Mouse (Mus musculus): ENCODE data around the gene Gm43518. TPM values are rescaled to one million over a fixed set of nuclear protein-coding genes. Genes with fewer than 3 reads are reported as not detected.

Gene Gm43518
- total and polyA plus RNA-seq, 3 experiments, result 2.1 to 3.6 TPM; not detected in 1

GRCm38 (mm10) chr5:123985434-123985833, 58.2 kb downstream of the Gm43518 start:
- no peaks in the 10 kb centered on the region for H3K36me3 ChIP-seq (ENCODE audit: control insufficient read depth in 1 of 2, insufficient read depth in 2 of 2, low read length in 2 of 2)
- DNase-seq (ENCODE audit: low read depth, low spot score), result no peak
- H3K27ac ChIP-seq (ENCODE audit: control insufficient read depth, low read depth, low read length), result no peak overlapping the region
- no peaks in the 10 kb centered on the region; the same call in 1 of the 2 replicates for H3K79me2 ChIP-seq (ENCODE audit: control insufficient read depth, insufficient read depth, low read length, poor library complexity)
- H3K27me3 ChIP-seq (ENCODE audit: control insufficient read depth in 1 of 2, insufficient read depth in 2 of 2, low read length in 2 of 2), result no peaks in the 10 kb centered on the region
- TF ChIP-seq ELF1 (IDR thresholded peaks at IDR 0.05; ENCODE audit: low read depth, low read length) (no peak), ZKSCAN1 (IDR thresholded peaks at IDR 0.05; ENCODE audit: low read depth, low read length) (no peak), ZNF384 (IDR thresholded peaks at IDR 0.05; ENCODE audit: low read depth, low read length) (no peak), E2F4 (IDR thresholded peaks at IDR 0.05; ENCODE audit: borderline replicate concordance, low read depth, low read length) (no peak), NRF1 (IDR thresholded peaks at IDR 0.05; ENCODE audit: insufficient read depth, low read depth, low read length, poor library complexity, severe bottlenecking) (no peak), POLR2A (IDR thresholded peaks at IDR 0.05; ENCODE audit: control insufficient read depth in 1 of 2, insufficient read depth in 1 of 2, low read depth in 1 of 2, low read length in 2 of 2, poor library complexity in 1 of 2) (no peak), TCF12 (IDR thresholded peaks at IDR 0.05; ENCODE audit: low read depth, low read length) (no peak), TBP (IDR thresholded peaks at IDR 0.05; ENCODE audit: low read depth, low read length) (no peak), ZC3H11A (IDR thresholded peaks at IDR 0.05; ENCODE audit: low read depth, low read length) (no peak), MAZ (IDR thresholded peaks at IDR 0.05; ENCODE audit: low read depth, low read length) (no peak), GATA1 (IDR thresholded peaks at IDR 0.05; ENCODE audit: low read depth, low read length) (no peak), GABPA (IDR thresholded peaks at IDR 0.05; ENCODE audit: low read depth, low read length) (no peak)
- H3K9me3 ChIP-seq (replicated peaks; ENCODE audit: insufficient read depth, low read length), result no peaks in the 10 kb centered on the region
- H3K9ac ChIP-seq (ENCODE audit: control insufficient read depth, low read depth, low read length, poor library complexity, severe bottlenecking), result no peak overlapping the region
- no peaks in the 10 kb centered on the region for H3K4me1 ChIP-seq (ENCODE audit: control insufficient read depth in 1 of 2, insufficient read depth in 2 of 2, low read length in 2 of 2)
- H3K4me3 ChIP-seq (ENCODE audit: control insufficient read depth in 1 of 2, insufficient read depth in 1 of 2, low read depth in 2 of 2, low read length in 2 of 2), result no peak overlapping the region

DNA sequence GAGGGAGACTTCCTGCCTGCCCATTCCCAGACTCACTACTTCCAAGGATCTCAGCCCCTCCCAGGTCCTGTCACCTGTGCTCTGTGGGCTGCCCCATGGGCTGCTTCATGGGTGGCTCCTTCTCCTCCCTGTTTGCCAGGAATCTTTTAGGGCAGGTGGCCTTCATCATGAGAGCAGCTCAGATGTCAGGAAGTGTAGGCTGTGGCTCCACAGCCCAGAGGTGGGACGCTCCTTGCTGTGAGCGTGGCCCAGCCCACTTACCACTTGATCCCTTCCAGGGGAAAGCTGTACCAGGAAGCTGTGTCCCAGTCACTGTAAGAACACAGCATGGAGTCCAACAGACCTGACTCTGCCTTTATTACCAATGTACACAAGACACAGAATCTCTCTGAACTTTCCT, 59.7 kb downstream of the Gm43518 start:
- Histone ChIP-seq H3K27ac (ENCODE audit: control insufficient read depth, low read depth, low read length) (no peak overlapping the region), H3K4me1 (ENCODE audit: control insufficient read depth in 1 of 2, insufficient read depth in 2 of 2, low read length in 2 of 2) (no peaks in the 10 kb centered on the region), H3K9me3 (replicated peaks; ENCODE audit: insufficient read depth, low read length) (no peaks in the 10 kb centered on the region), H3K9ac (ENCODE audit: control insufficient read depth, low read depth, low read length, poor library complexity, severe bottlenecking) (no peak overlapping the region), H3K36me3 (ENCODE audit: control insufficient read depth in 1 of 2, insufficient read depth in 2 of 2, low read length in 2 of 2) (no peaks in the 10 kb centered on the region), H3K27me3 (ENCODE audit: control insufficient read depth in 1 of 2, insufficient read depth in 2 of 2, low read length in 2 of 2) (no peaks in the 10 kb centered on the region), H3K79me2 (ENCODE audit: control insufficient read depth, insufficient read depth, low read length, poor library complexity) (no peaks in the 10 kb centered on the region; the same call in 1 of the 2 replicates), H3K4me3 (ENCODE audit: control insufficient read depth in 1 of 2, insufficient read depth in 1 of 2, low read depth in 2 of 2, low read length in 2 of 2) (no peak overlapping the region)
- DNase-seq (ENCODE audit: low read depth, low spot score), result no peak
- TF ChIP-seq POLR2AphosphoS2 (IDR thresholded peaks at IDR 0.05; ENCODE audit: low read length) (no peak), GATA1 (IDR thresholded peaks at IDR 0.05; ENCODE audit: low read depth, low read length) (no peak), ETS1 (IDR thresholded peaks at IDR 0.05; ENCODE audit: low read depth, low read length) (no peak), GABPA (IDR thresholded peaks at IDR 0.05; ENCODE audit: low read depth, low read length) (no peak), USF1 (IDR thresholded peaks at IDR 0.05; ENCODE audit: low read depth, low read length) (no peak), EP300 (IDR thresholded peaks at IDR 0.05; ENCODE audit: low read depth in 1 of 2, low read length in 2 of 2) (no peak), MYC (IDR thresholded peaks at IDR 0.05; ENCODE audit: low read depth, low read length) (no peak), POLR2A (IDR thresholded peaks at IDR 0.05; ENCODE audit: control insufficient read depth in 1 of 2, insufficient read depth in 1 of 2, low read depth in 1 of 2, low read length in 2 of 2, poor library complexity in 1 of 2) (no peak), SIN3A (IDR thresholded peaks at IDR 0.05; ENCODE audit: low read length) (no peak), UBTF (IDR thresholded peaks at IDR 0.05; ENCODE audit: borderline replicate concordance, insufficient read depth, low read depth, low read length) (no peak), ZKSCAN1 (IDR thresholded peaks at IDR 0.05; ENCODE audit: low read depth, low read length) (no peak), MAFK (IDR thresholded peaks at IDR 0.05; ENCODE audit: borderline replicate concordance, low read depth, low read length) (no peak), TBP (IDR thresholded peaks at IDR 0.05; ENCODE audit: low read depth, low read length) (no peak), CHD2 (IDR thresholded peaks at IDR 0.05; ENCODE audit: low read length) (no peak), POLR2AphosphoS5 (IDR thresholded peaks at IDR 0.05; ENCODE audit: borderline replicate concordance, low read depth, low read length) (no peak), TCF12 (IDR thresholded peaks at IDR 0.05; ENCODE audit: low read depth, low read length) (no peak), TAL1 (IDR thresholded peaks at IDR 0.05; ENCODE audit: low read length) (no peak)

All from MEL (cell line).